ENCODE assay signal across 15 mouse cellular contexts in the genomic region with DNA sequence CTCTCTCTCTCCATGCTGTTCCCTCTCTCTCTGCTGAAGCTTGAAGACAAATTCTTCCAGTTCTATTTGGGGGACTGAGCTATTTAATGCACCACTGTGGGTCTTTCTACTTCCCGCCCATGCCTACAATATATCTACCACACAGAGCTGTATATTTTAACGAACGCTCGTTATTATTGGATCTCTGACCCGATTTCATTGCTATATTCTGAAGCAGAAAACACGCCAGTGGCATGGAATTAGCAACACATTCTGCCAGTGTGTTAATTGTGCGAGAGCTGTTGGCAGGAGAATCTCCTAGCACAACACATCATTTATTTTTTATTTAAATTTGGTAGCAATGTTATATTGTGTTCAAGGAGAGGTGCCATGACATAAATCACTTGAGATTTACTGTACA.
A peak's percentile ranks its signal among the peaks of the same experiment; 100 is the strongest.
DNase-seq lines count a peak whose midpoint lies in the region; ATAC-seq and TF ChIP-seq lines count a peak whose summit lies in the region.
"Had no signal": no experiment of that assay in that cellular context is flagged by ENCODE, and none has a peak within 500 bp of the region (broad histone marks: within the 10 kb centered on the region; RNA-seq: fewer than 3 reads in every experiment).

No protein-coding gene starts in this region.

- no peaks in the 10 kb centered on the region for H3K9me3 ChIP-seq in forebrain, embryonic 15.5 days
- H3K9me3 ChIP-seq in midbrain, postnatal 0 days (ENCODE audit: low read length): no peaks in the 10 kb centered on the region
- H3K9me3 ChIP-seq: liver, embryonic 12.5 days had no signal

- no peak overlapping the region for H3K4me3 ChIP-seq in forebrain, embryonic 15.5 days
- H3K4me3 ChIP-seq in midbrain, postnatal 0 days (ENCODE audit: low read depth, low read length): no peak overlapping the region
- H3K4me3 ChIP-seq: erythroblast, embryonic 14.5 days; liver, embryonic 12.5 days had no signal

- ATAC-seq in forebrain, embryonic 15.5 days (replicated peaks): peak; percentile 82
- no peak for ATAC-seq in midbrain, postnatal 0 days (ENCODE audit: low FRiP score)
- ATAC-seq: activated CD4-positive, CD25-positive, alpha-beta regulatory T cell, adult 4 months; inflammation-experienced regulatory T-cells, adult 6 months; liver, embryonic 12.5 days had no signal

- H3K27ac ChIP-seq in forebrain, embryonic 15.5 days (replicated peaks): peak overlapping the region; percentile 82
- peak overlapping the region; percentile 32; the same call in 1 of the 2 replicates for H3K27ac ChIP-seq in midbrain, postnatal 0 days (ENCODE audit: low read depth, low read length)
- H3K27ac ChIP-seq: liver, embryonic 12.5 days had no signal

- H3K9ac ChIP-seq in forebrain, embryonic 15.5 days (replicated peaks): no peak overlapping the region
- H3K9ac ChIP-seq in midbrain, postnatal 0 days (replicated peaks; ENCODE audit: low read length, poor library complexity, severe bottlenecking): no peak overlapping the region
- H3K9ac ChIP-seq: liver, embryonic 12.5 days had no signal

- no peak overlapping the region for H3K4me2 ChIP-seq in forebrain, embryonic 15.5 days (replicated peaks)
- no peak overlapping the region for H3K4me2 ChIP-seq in midbrain, postnatal 0 days (ENCODE audit: low read depth, low read length, poor library complexity, severe bottlenecking)
- H3K4me2 ChIP-seq: liver, embryonic 12.5 days had no signal

- H3K36me3 ChIP-seq in forebrain, embryonic 15.5 days: no peaks in the 10 kb centered on the region
- H3K36me3 ChIP-seq in midbrain, postnatal 0 days (ENCODE audit: insufficient read depth, low read length): no peaks in the 10 kb centered on the region
- H3K36me3 ChIP-seq: liver, embryonic 12.5 days had no signal

- peak; percentile 13 to 48 for DNase-seq in layer of hippocampus, adult 18-20 months (ENCODE audit: low spot score in 2 of 2)
- no peak for DNase-seq in layer of hippocampus, adult 8-10 months (ENCODE audit: low spot score in 2 of 2)
- peak; percentile 86 for DNase-seq in brain, embryonic 14.5 days (ENCODE audit: low read depth)
- DNase-seq in midbrain, postnatal 0 days (ENCODE audit: low spot score): no peak
- DNase-seq in adrenal gland, adult (ENCODE audit: inconsistent age in 2 of 2, low spot score in 1 of 2): no peak
- DNase-seq in gastrocnemius, postnatal 10 days: no peak
- DNase-seq in spleen, adult 12 weeks (ENCODE audit: low spot score): no peak
- DNase-seq: cerebellum, adult 9-10 months; lung, postnatal 36 days; thymus, postnatal 36 days had no signal

- no peak for TF ChIP-seq CTCF in brain, embryonic 14.5 days (IDR thresholded peaks at IDR 0.05; ENCODE audit: borderline replicate concordance, extremely low read depth, insufficient read depth, insufficient read length)
- no peak for TF ChIP-seq CTCF in midbrain, postnatal 0 days (IDR thresholded peaks at IDR 0.05)

- 19% methylated on average over 7 of the region's 7 CpGs for WGBS in forebrain, embryonic 15.5 days
- 62% methylated on average over 7 of the region's 7 CpGs for whole genome bisulfite sequencing in midbrain, postnatal 0 days

- H3K27me3 ChIP-seq in forebrain, embryonic 15.5 days: no peaks in the 10 kb centered on the region
- H3K27me3 ChIP-seq in midbrain, postnatal 0 days (ENCODE audit: insufficient read depth, low read length): no peaks in the 10 kb centered on the region

- no peak for TF ChIP-seq POLR2A in brain, embryonic 14.5 days (IDR thresholded peaks at IDR 0.05; ENCODE audit: borderline replicate concordance, extremely low read depth, insufficient read depth, insufficient read length, poor library complexity, severe bottlenecking)

- H3K4me1 ChIP-seq in forebrain, embryonic 15.5 days: peaks cover 28% of the 10 kb centered on the region
- peaks cover 7% of the 10 kb centered on the region; the same call in 1 of the 2 replicates for H3K4me1 ChIP-seq in midbrain, postnatal 0 days (ENCODE audit: insufficient read depth, low read length)
- H3K4me1 ChIP-seq: liver, embryonic 12.5 days had no signal

Comparison
In these comparisons a context has a peak if more than half of its experiments do, and no peak if none do; other contexts are left out.
1. DNase-seq: peak in layer of hippocampus, adult 18-20 months (2 of 2) and brain, embryonic 14.5 days (single experiment); none in layer of hippocampus, adult 8-10 months (0 of 2), midbrain, postnatal 0 days (single experiment), adrenal gland, adult (0 of 2), gastrocnemius, postnatal 10 days (single experiment) and spleen, adult 12 weeks (single experiment).